In genomic region chr2:81118757-81119156, GRCm38 (mm10) we compare ENCODE assay signal across 29 mouse cellular contexts.
"Had no signal": no experiment of that assay in that cellular context is flagged by ENCODE, and none has a peak within 500 bp of the region (broad histone marks: within the 10 kb centered on the region; RNA-seq: fewer than 3 reads in every experiment).

No protein-coding gene starts in this region.

- H3K9me3 ChIP-seq: limb, embryonic 10.5 days; limb, embryonic 12.5 days; limb, embryonic 13.5 days; limb, embryonic 15.5 days; liver, embryonic 12.5 days; liver, embryonic 13.5 days; liver, embryonic 15.5 days; lung, embryonic 15.5 days; megakaryocyte, embryonic 14.5 days; midbrain, embryonic 10.5 days; midbrain, embryonic 12.5 days; midbrain, embryonic 13.5 days; midbrain, embryonic 15.5 days; neural tube, embryonic 12.5 days had no signal

- H3K27me3 ChIP-seq: limb, embryonic 12.5 days; limb, embryonic 13.5 days; limb, embryonic 15.5 days; liver, embryonic 12.5 days; liver, embryonic 13.5 days; liver, embryonic 15.5 days; lung, embryonic 15.5 days; megakaryocyte, embryonic 14.5 days; midbrain, embryonic 12.5 days; midbrain, embryonic 13.5 days; midbrain, embryonic 15.5 days; neural tube, embryonic 12.5 days had no signal

- DNase-seq: left cerebral cortex, postnatal 4 days; liver; liver, embryonic 13.5 days; liver, postnatal 0 days; lung, adult 18-20 months; lung, adult 2 months; lung, embryonic 14.5 days; lung, postnatal 10 days; lung, postnatal 36 days; lung, postnatal 4 days; midbrain, embryonic 14.5 days had no signal

- H3K27ac ChIP-seq: limb, embryonic 10.5 days; limb, embryonic 12.5 days; limb, embryonic 13.5 days; limb, embryonic 15.5 days; liver, embryonic 12.5 days; liver, embryonic 13.5 days; liver, embryonic 14.5 days; liver, embryonic 15.5 days; lung, embryonic 15.5 days; macrophage; midbrain, embryonic 10.5 days; midbrain, embryonic 12.5 days; midbrain, embryonic 13.5 days; midbrain, embryonic 15.5 days; neural tube, embryonic 12.5 days had no signal

- H3K4me3 ChIP-seq: limb, embryonic 10.5 days; limb, embryonic 12.5 days; limb, embryonic 13.5 days; limb, embryonic 15.5 days; liver, embryonic 12.5 days; liver, embryonic 13.5 days; liver, embryonic 15.5 days; lung, embryonic 15.5 days; megakaryocyte, embryonic 14.5 days; midbrain, embryonic 10.5 days; midbrain, embryonic 12.5 days; midbrain, embryonic 13.5 days; midbrain, embryonic 15.5 days; myocyte; neural tube, embryonic 12.5 days had no signal

- H3K4me2 ChIP-seq: limb, embryonic 12.5 days; limb, embryonic 13.5 days; limb, embryonic 15.5 days; liver, embryonic 11.5 days; liver, embryonic 12.5 days; liver, embryonic 13.5 days; liver, embryonic 15.5 days; lung, embryonic 14.5 days; lung, embryonic 15.5 days; midbrain, embryonic 11.5 days; midbrain, embryonic 12.5 days; midbrain, embryonic 13.5 days; midbrain, embryonic 15.5 days; neural tube, embryonic 12.5 days had no signal

- H3K36me3 ChIP-seq: limb, embryonic 10.5 days; limb, embryonic 12.5 days; limb, embryonic 13.5 days; limb, embryonic 15.5 days; liver, embryonic 12.5 days; liver, embryonic 13.5 days; liver, embryonic 15.5 days; lung, embryonic 15.5 days; midbrain, embryonic 10.5 days; midbrain, embryonic 12.5 days; midbrain, embryonic 13.5 days; midbrain, embryonic 15.5 days; neural tube, embryonic 12.5 days had no signal

- H3K9ac ChIP-seq: limb, embryonic 12.5 days; limb, embryonic 13.5 days; limb, embryonic 15.5 days; liver, embryonic 12.5 days; liver, embryonic 13.5 days; liver, embryonic 14.5 days; liver, embryonic 15.5 days; liver, postnatal 0 days; lung, embryonic 14.5 days; lung, embryonic 15.5 days; midbrain, embryonic 12.5 days; midbrain, embryonic 13.5 days; midbrain, embryonic 15.5 days; neural tube, embryonic 12.5 days had no signal

- H3K4me1 ChIP-seq: limb, embryonic 12.5 days; limb, embryonic 15.5 days; liver, embryonic 12.5 days; liver, embryonic 13.5 days; liver, embryonic 15.5 days; lung, embryonic 15.5 days; megakaryocyte, embryonic 14.5 days; midbrain, embryonic 10.5 days; midbrain, embryonic 12.5 days; midbrain, embryonic 13.5 days; midbrain, embryonic 15.5 days; neural tube, embryonic 12.5 days had no signal
